Mouse (Mus musculus): Measurements from ENCODE around the gene Esrrg.

Gene Esrrg

GRCm38 (mm10) chr1:188155135-188155779 lies 546.7 kb downstream of the Esrrg start:
- CTCF ChIA-PET, result no interaction called here

GRCm38 (mm10) chr1:188156520-188156919 lies 547.9 kb downstream of the Esrrg start:
- CTCF ChIA-PET, result no interaction called here

- CTCF ChIA-PET, result no interaction called here
Observed at GRCm38 (mm10) chr1:188157237-188157955, 548.8 kb downstream of the Esrrg start.

GRCm38 (mm10) chr1:188158675-188159074 lies 550.1 kb downstream of the Esrrg start:
- CTCF ChIA-PET, result no interaction called here

- CTCF ChIA-PET, result no interaction called here
Observed at GRCm38 (mm10) chr1:188159108-188159507, 550.5 kb downstream of the Esrrg start.

GRCm38 (mm10) chr1:188163058-188163457 lies 554.5 kb downstream of the Esrrg start:
- CTCF ChIA-PET, result no interaction called here

- CTCF ChIA-PET, result no interaction called here
Observed at GRCm38 (mm10) chr1:188164251-188164650, 555.7 kb downstream of the Esrrg start.

- CTCF ChIA-PET, result no interaction called here
Observed at GRCm38 (mm10) chr1:188173859-188174258, 565.3 kb downstream of the Esrrg start.

- CTCF ChIA-PET, result no interaction called here
Observed at GRCm38 (mm10) chr1:188182951-188183350, 574.4 kb downstream of the Esrrg start.

GRCm38 (mm10) chr1:188186440-188187117 lies 578.0 kb downstream of the Esrrg start:
- CTCF ChIA-PET, result no interaction called here

GRCm38 (mm10) chr1:188192971-188193370 lies 584.4 kb downstream of the Esrrg start:
- CTCF ChIA-PET, result no interaction called here

GRCm38 (mm10) chr1:188207421-188207820 lies 598.8 kb downstream of the Esrrg start:
- CTCF ChIA-PET, result no interaction called here

GRCm38 (mm10) chr1:188209025-188209424 lies 600.4 kb downstream of the Esrrg start:
- CTCF ChIA-PET, result no interaction called here

- CTCF ChIA-PET, result no interaction called here
Observed at GRCm38 (mm10) chr1:188214885-188215611, 606.5 kb downstream of the Esrrg start.

GRCm38 (mm10) chr1:188221226-188221792 lies 612.7 kb downstream of the Esrrg start:
- CTCF ChIA-PET, result no interaction called here

GRCm38 (mm10) chr1:188233036-188233724 lies 624.6 kb downstream of the Esrrg start:
- CTCF ChIA-PET, result no interaction called here

- CTCF ChIA-PET, result no interaction called here
Observed at GRCm38 (mm10) chr1:188238636-188239035, 630.0 kb downstream of the Esrrg start.

- CTCF ChIA-PET, result no interaction called here
Observed at GRCm38 (mm10) chr1:188241766-188242165, 633.2 kb downstream of the Esrrg start.

GRCm38 (mm10) chr1:188257500-188257899 lies 648.9 kb downstream of the Esrrg start:
- CTCF ChIA-PET, result no interaction called here

- CTCF ChIA-PET, result no interaction called here
Observed at GRCm38 (mm10) chr1:188260259-188261107, 651.9 kb downstream of the Esrrg start.

Measured in spleen, embryonic (tissue).